Mouse (Mus musculus) embryonic facial prominence, embryonic 11.5 days (tissue): Measurements from ENCODE around the gene Tmco3. TPM values are rescaled to one million over a fixed set of nuclear protein-coding genes. Genes with fewer than 3 reads are reported as not detected.

Experiments used
- ATAC-seq: fragments of 200-750 bp; cut with Nextera tagmentation; replicated peaks from 2 replicates; pipeline ENCODE4 v1.8.0; 2017; ENCODE audit warnings: low read depth; ENCODE audit not compliant: insufficient number of reproducible peaks, low FRiP score, low TSS enrichment
- DNase-seq: peaks from one replicate; pipeline ENCODE4 v3.0.0-alpha.2; 2015; ENCODE audit warnings: low spot score
- H3K27ac ChIP-seq: fragments of 300-500 bp; sonication (generic); replicated peaks from 2 replicates; pipeline ENCODE4 v1.5.1; 2014; ENCODE audit warnings: mild to moderate bottlenecking, low read depth, low read length, control low read depth
- H3K27me3 ChIP-seq: fragments of 300-500 bp; sonication (generic); 2 replicates; pipeline ENCODE4 v1.6.1; 2014; ENCODE audit warnings: mild to moderate bottlenecking, low read length, moderate library complexity, mixed read lengths; ENCODE audit not compliant: control insufficient read depth, insufficient read depth
- H3K36me3 ChIP-seq: fragments of 300-500 bp; sonication (generic); replicated peaks from 2 replicates; pipeline ENCODE4 v1.6.1; 2014; ENCODE audit warnings: low read depth, mild to moderate bottlenecking, low read length, moderate library complexity, mixed read lengths; ENCODE audit not compliant: control insufficient read depth, insufficient read depth
- H3K4me1 ChIP-seq: fragments of 300-500 bp; sonication (generic); 2 replicates; pipeline ENCODE4 v1.6.1; 2014; ENCODE audit warnings: low read length, mixed read lengths; ENCODE audit not compliant: control insufficient read depth, insufficient read depth
- H3K4me2 ChIP-seq: fragments of 300-500 bp; sonication (generic); 2 replicates; pipeline ENCODE4 v1.6.1; 2014; ENCODE audit warnings: low read depth, mild to moderate bottlenecking, control low read depth, low read length, moderate library complexity
- H3K4me3 ChIP-seq: fragments of 300-500 bp; sonication (generic); 2 replicates; pipeline ENCODE4 v1.5.1; 2014; ENCODE audit warnings: low read depth, low read length, control low read depth
- H3K9ac ChIP-seq: fragments of 300-500 bp; sonication (generic); replicated peaks from 2 replicates; pipeline ENCODE4 v1.6.1; 2014; ENCODE audit warnings: mild to moderate bottlenecking, control low read depth, low read length
- H3K9me3 ChIP-seq: fragments of 300-500 bp; sonication (generic); replicated peaks from 2 replicates; pipeline ENCODE4 v1.6.1; 2016; ENCODE audit warnings: mild to moderate bottlenecking, low read length, inconsistent platforms, mixed read lengths; ENCODE audit not compliant: control insufficient read depth
- WGBS: fragments of 180-500 bp; shearing (Covaris S2); extraction: QIAGEN DNeasy Blood & Tissue Kit; methylation state at CpG from one replicate; pipeline ENCODE4 v1.1.7; 2014; 5-methylcytosine and 5-hydroxymethylcytosine counted together
- polyA plus RNA-seq: library from polyadenylated mRNA; unstranded; fragments of >200 nt; fragmentation: Nextera tagmentation; extraction: Ambion mirVana; gene quantifications from 2 replicates; pipeline ENCODE4 v1.2.1, GENCODE M21; 2014

The Tmco3 gene
- polyA plus RNA-seq, 1 experiment from 2014 or later = 36.8 TPM

GRCm38 (mm10) chr8:13339646-13339990, 51.6 kb downstream of the Tmco3 start:
- H3K9ac ChIP-seq = peak overlapping the region; percentile 96
- H3K27ac ChIP-seq = no peak overlapping the region
- H3K4me2 ChIP-seq = peak overlapping the region; percentile 81
- peak; percentile 11 for DNase-seq
- peaks cover 11% of the 10 kb centered on the region for H3K36me3 ChIP-seq
- no peak for ATAC-seq
- H3K27me3 ChIP-seq = no peaks in the 10 kb centered on the region
- peak overlapping the region; percentile 95 for H3K4me3 ChIP-seq
- peaks cover 2% of the 10 kb centered on the region; the same call in 1 of the 2 replicates for H3K4me1 ChIP-seq
- H3K9me3 ChIP-seq = no peaks in the 10 kb centered on the region
- WGBS = 6% methylated on average over 11 of the region's 11 CpGs

- ATAC-seq (no peak), DNase-seq (no peak)
- H3K27ac ChIP-seq = no peak overlapping the region
- 83% methylated on average over 8 of the region's 8 CpGs for WGBS
- peaks cover 11% of the 10 kb centered on the region for H3K36me3 ChIP-seq
- no peaks in the 10 kb centered on the region for H3K9me3 ChIP-seq
- H3K27me3 ChIP-seq = no peaks in the 10 kb centered on the region
- peaks cover 2% of the 10 kb centered on the region; the same call in 1 of the 2 replicates for H3K4me1 ChIP-seq
- H3K4me2 ChIP-seq = peak overlapping the region; percentile 25; the same call in 1 of the 2 replicates
- H3K9ac ChIP-seq = peak overlapping the region; percentile 18; the same call in 1 of the 2 replicates
- no peak overlapping the region; the same call in 1 of the 2 replicates for H3K4me3 ChIP-seq
Measured at GRCm38 (mm10) chr8:13340650-13341049, 52.7 kb downstream of the Tmco3 start.

- H3K36me3 ChIP-seq = peaks cover 21% of the 10 kb centered on the region
- no peaks in the 10 kb centered on the region for H3K27me3 ChIP-seq
- no peak overlapping the region for H3K4me2 ChIP-seq
- DNase-seq (no peak), ATAC-seq (no peak)
- no peak overlapping the region for H3K9ac ChIP-seq
- peaks cover 2% of the 10 kb centered on the region; the same call in 1 of the 2 replicates for H3K4me1 ChIP-seq
- no peaks in the 10 kb centered on the region for H3K9me3 ChIP-seq
- no peak overlapping the region for H3K4me3 ChIP-seq
- no peak overlapping the region for H3K27ac ChIP-seq
- 96% methylated on average over 2 of the region's 2 CpGs for WGBS
Measured at GRCm38 (mm10) chr8:13342340-13342739, 54.4 kb downstream of the Tmco3 start.

GRCm38 (mm10) chr8:13343134-13343533, 55.1 kb downstream of the Tmco3 start:
- H3K9me3 ChIP-seq = no peaks in the 10 kb centered on the region
- no peak overlapping the region for H3K4me3 ChIP-seq
- WGBS = 96% methylated on average over 4 of the region's 4 CpGs
- H3K4me1 ChIP-seq = peaks cover 2% of the 10 kb centered on the region; the same call in 1 of the 2 replicates
- H3K27me3 ChIP-seq = no peaks in the 10 kb centered on the region
- no peak for ATAC-seq
- no peak for DNase-seq
- peaks cover 21% of the 10 kb centered on the region for H3K36me3 ChIP-seq
- no peak overlapping the region for H3K27ac ChIP-seq
- no peak overlapping the region for H3K9ac ChIP-seq
- no peak overlapping the region for H3K4me2 ChIP-seq

GRCm38 (mm10) chr8:13350052-13350451, 62.1 kb downstream of the Tmco3 start:
- Histone ChIP-seq H3K4me3 (no peak overlapping the region), H3K9me3 (no peaks in the 10 kb centered on the region), H3K27me3 (no peaks in the 10 kb centered on the region), H3K4me2 (no peak overlapping the region), H3K9ac (no peak overlapping the region), H3K4me1 (no peaks in the 10 kb centered on the region), H3K27ac (no peak overlapping the region), H3K36me3 (peaks cover 24% of the 10 kb centered on the region)
- ATAC-seq = no peak
- no peak for DNase-seq
- 89% methylated on average over 7 of the region's 7 CpGs for WGBS

GRCm38 (mm10) chr8:13351593-13351992, 63.6 kb downstream of the Tmco3 start:
- no peak overlapping the region for H3K4me2 ChIP-seq
- no peaks in the 10 kb centered on the region for H3K4me1 ChIP-seq
- 89% methylated on average over 5 of the region's 5 CpGs for WGBS
- H3K9ac ChIP-seq = no peak overlapping the region
- H3K4me3 ChIP-seq = no peak overlapping the region
- no peaks in the 10 kb centered on the region for H3K9me3 ChIP-seq
- no peaks in the 10 kb centered on the region for H3K27me3 ChIP-seq
- no peak overlapping the region for H3K27ac ChIP-seq
- ATAC-seq (no peak), DNase-seq (no peak)
- peaks cover 27% of the 10 kb centered on the region for H3K36me3 ChIP-seq

GRCm38 (mm10) chr8:13352601-13353000, 64.6 kb downstream of the Tmco3 start:
- Histone ChIP-seq H3K27ac (no peak overlapping the region), H3K9ac (no peak overlapping the region), H3K36me3 (peaks cover 25% of the 10 kb centered on the region), H3K4me3 (no peak overlapping the region), H3K9me3 (no peaks in the 10 kb centered on the region), H3K27me3 (no peaks in the 10 kb centered on the region), H3K4me1 (no peaks in the 10 kb centered on the region), H3K4me2 (no peak overlapping the region)
- no peak for ATAC-seq
- 89% methylated on average over 8 of the region's 8 CpGs for WGBS
- no peak for DNase-seq

GRCm38 (mm10) chr8:13353155-13353833, 65.3 kb downstream of the Tmco3 start:
- Histone ChIP-seq H3K27me3 (no peaks in the 10 kb centered on the region), H3K27ac (no peak overlapping the region), H3K9ac (no peak overlapping the region), H3K4me3 (no peak overlapping the region), H3K9me3 (no peaks in the 10 kb centered on the region), H3K4me2 (no peak overlapping the region), H3K36me3 (peaks cover 31% of the 10 kb centered on the region), H3K4me1 (no peaks in the 10 kb centered on the region)
- no peak for DNase-seq
- ATAC-seq = no peak
- 90% methylated on average over 9 of the region's 9 CpGs for WGBS
